Mouse (Mus musculus): ENCODE data around the gene Nemp2.

The Nemp2 gene

DNA sequence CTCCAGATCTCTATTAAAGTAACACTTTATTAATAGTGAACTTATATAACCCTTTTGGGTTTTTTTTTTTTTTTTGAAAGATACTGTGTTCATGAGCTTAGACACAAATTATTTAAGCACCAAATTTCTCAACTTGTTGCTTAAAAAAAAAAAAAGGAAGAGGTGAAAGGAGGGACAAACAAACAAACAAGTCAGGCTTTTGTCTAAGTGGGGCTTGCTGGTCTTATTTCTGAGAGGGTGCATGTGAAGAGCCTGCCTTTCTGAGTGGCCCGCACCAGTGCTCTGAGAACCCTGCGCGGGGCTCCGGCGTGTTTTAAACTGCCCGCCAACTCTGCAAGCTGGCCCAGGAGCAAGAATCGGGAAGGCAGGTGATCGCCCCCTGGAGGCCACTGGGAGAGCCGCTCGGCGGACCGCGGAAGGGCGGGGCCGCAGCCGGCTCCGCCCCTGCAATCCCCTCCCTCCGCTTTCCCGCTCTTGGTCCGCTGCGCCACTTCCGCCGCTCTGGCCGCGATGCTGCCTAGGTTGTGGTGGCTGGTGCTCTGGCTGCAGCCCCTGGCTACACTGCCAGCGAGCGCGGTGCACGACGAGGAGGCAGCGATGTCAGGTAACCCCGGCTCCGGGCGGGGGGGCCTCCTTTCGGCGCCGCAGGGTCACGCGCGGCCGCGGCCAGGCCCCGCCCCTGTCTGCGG, at the start of gene Nemp2:
Gene Nemp2, plus strand, starts transcription at position 456 of the 689 bp plus-strand sequence.
- peak; percentile 92 for DNase-seq

DNA sequence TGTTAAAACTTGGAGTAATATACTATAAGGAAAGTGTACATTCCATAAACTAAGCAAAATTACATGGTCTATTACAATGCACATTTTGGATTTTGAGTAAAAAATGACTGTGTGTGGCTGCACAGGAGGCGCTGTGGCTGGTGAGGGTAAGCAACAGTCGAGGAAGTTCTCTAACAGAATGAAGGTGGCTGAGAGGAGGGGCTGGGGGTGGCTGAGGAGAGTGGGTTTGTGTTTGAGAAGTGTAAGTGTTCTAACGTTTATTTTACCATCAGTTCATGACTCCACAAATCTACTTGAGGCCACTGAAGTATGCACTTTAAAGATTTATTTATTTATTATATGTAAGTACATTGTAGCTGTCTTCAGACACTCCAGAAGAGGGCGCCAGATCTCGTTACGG, 48.8 kb upstream of the Nemp2 start:
- no peak for DNase-seq

DNA sequence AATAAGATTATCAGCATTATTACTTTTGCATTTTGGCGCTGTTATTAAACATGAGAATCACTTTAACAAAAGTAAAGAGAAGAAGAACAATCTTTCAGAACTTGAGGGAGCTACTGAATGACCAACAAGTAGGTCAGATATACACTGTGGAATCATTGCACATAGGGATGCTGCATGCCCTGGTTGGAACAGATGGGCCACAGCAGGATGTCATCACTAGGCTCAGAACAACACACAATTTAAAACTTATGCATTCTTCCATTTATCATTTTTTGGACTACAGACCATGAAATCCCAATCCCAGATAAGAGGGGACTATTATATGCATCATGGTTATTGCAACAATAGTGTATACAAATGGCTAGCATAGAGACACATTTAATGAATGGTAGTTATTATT, 47.6 kb upstream of the Nemp2 start:
- peak; percentile 16 for DNase-seq

DNA sequence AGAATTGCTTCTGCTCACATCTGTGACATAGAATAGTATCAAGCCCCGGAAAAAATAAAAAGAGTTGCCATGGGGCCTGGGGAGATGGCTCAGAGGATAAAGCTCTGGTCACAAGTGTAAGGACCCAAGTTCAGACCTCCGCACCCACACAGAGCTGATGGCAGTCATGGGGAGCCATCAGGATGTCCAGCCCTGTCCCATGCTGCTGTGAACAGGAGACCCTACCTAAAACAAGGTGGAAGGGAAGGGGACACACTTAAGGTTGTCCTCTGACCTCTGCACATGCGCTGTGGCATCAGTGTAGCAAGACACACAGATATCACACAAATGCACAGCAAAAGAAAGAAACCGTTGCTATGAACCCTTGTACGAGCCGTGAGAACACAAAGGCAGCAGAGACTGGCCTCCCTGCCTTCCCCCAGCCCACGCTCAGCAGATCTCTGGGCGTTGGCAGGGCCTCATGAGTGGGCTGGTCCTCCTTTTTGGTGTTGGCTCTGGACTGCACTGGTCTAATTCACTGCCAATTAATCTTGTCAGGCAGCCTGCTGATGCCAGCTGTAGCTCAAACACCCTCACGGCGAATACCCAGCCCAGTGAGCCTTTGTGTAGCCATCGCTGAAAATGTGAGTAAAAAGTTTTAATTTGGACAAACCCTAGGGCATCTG, 33.4 kb upstream of the Nemp2 start:
- DNase-seq: peak; percentile 50

DNA sequence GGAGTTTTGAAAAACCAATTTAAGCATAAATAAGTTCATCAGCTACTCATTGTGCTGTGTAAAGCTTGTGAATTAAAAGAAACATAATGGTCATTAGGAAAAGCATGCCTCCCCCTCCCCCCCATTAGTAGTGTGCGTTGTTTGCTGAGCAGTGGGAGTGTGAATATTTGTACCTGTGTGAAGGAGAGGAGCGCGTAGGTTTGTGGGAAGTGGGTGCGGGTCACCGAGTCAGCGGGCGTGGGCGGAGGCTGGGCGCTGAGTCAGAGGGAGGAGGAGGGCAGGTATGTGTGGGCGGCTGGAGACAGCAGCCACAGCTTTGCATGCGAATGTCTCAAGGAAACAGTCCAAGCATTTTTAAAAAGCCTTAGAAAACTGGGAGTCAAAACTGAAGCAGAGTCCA, 32.7 kb upstream of the Nemp2 start:
- peak; percentile 30 for DNase-seq

DNA sequence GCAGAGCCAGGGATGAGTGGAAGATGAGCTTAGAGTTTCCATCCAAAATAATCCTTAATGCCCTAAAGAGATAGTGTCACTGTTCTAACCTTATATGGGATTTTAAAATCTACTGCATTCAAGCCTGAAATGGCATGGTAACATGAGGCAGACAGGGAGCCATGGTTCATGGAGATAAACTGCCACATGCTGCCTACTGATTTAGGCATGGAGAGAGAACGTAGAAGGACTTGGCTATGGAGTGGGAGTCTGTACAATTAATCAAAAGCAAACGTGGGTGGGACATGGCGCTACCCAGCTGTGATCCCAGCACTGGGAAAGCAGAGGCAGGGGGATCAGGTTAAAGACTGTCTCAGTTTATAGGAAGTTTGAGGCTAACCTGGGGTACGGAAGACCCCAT, 32.1 kb upstream of the Nemp2 start:
- no peak for DNase-seq

DNA sequence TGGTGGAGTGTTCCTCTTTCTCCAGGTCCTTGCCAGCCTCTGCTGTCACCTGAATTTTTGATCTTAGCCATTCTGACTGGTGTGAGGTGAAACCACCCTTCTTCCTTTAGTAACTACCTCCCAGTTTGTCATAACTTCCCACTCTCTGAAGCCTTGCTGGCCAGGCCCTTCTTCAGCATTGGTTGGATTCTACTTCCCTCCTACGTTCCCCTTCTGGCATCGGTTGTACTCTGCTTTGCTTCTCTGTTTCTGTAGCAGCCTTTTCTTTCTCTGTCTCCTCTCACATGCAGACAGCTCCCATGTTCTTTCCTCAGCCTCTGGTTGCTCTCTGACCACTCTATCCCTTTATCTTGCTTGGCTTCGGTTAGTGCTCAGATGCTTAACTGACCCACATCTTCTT, 29.0 kb upstream of the Nemp2 start:
- DNase-seq: no peak

DNA sequence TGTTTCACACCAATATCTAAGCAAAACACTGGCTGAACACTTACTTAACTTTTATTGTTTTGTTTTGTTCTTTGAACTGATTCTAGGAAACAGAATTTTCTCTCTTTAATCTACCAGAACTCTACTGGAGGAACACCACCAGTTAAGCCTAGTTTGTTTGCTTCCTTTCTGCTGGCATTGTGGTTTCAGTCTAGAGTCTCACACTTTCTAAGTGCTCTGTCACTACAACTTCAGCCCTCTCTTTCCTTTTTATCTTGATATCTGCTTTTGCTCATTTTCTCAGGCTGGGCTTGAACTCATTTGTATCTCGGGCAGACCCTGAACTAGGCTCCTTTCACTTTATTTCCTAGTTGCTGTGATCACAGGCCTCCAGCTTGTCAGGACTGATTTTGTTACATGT, 22.8 kb upstream of the Nemp2 start:
- DNase-seq: no peak

DNA sequence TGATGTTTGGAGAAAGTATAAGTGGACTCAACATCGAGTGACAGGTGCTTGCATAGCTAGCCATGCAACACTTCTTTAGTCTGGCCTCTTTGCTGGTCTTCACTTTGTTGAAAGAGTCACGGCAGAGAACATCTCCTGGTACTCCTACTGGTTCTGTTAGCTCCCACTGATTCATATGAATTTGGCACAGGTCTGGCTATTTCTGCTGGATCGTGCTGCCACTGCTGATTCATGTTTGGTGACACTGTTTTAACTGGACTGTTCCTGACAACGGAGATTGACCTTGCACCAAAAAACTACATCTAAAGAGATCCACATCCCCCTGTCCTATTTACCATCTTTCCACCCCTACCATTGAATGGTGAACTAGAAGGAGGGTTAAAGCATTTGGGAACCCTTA, 22.0 kb upstream of the Nemp2 start:
- no peak for DNase-seq

DNA sequence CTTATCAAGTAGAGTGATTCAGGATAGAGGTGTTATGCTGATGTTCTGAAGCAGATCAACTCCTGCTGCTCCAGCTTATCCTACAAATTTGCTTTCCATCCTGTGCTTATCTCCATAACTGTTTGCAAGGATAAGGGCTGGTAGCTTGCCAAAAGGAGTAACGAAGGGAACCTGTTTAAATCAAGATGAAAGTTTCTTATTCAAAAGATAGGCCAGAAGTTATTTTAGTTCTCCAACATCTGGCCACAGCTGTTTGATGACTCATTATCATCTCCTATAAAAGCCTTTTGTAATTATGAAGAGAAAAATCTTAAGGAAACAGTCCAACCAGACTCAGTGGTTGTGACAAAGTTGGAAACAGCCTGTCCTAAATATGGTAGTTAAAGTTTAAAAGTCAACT, 12.3 kb upstream of the Nemp2 start:
- no peak for DNase-seq

DNA sequence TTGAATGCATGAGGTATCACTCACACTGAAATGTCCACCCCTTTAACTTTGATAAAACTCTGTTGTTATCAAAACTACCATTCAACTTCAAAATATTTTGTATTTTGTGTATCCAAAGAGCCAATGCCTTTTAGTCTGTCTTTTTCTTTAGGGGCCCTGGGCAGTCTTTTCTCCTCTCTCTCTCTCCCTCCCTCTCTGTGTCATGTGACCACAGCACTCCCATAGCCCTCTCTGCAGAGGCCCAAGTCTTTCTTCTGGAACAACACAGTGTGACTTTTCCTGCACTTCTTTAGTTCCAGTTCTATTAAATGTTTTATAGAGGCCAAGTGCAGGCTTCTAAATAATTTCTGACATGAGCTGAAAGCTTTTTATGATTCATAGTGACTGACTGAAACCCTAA, 10.1 kb upstream of the Nemp2 start:
- DNase-seq: no peak

DNA sequence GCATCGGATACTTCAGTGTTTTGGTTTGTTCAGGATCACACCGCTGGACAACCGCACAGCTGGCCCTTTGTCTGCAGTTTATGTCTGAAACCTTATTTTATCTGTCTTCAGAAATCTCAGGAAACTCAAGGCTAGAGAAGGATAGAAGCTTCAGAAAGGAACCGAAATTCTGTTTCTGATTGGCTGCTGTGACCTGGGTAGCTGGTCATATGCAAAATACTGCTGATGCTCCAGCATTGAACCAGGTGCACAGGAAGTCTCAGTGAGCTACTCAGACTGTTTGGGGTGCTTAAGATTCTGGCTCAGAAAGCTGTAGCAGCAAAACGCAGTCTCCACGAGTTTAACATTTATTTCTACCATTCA, 415 bp downstream of the Nemp2 start:
- DNase-seq: no peak

DNA sequence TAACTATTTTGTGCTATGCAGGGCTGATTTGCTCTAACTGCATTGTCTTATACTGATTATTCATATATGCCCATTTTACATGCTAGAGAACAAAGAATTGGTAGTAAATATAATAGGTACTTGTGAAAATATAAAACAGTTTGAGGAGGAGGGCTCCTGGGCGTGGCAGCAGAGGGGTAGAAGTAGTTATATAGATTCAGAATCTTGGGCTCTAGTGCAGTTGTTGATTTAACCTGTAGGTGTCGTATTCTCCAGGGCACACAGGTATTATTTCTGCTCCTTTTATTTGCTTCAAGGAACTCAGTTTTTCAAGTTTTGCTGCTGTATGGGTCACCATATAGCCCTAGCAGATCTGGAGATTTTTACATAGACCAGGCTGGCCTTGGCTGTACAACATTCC, 1.1 kb downstream of the Nemp2 start:
- no peak for DNase-seq

DNA sequence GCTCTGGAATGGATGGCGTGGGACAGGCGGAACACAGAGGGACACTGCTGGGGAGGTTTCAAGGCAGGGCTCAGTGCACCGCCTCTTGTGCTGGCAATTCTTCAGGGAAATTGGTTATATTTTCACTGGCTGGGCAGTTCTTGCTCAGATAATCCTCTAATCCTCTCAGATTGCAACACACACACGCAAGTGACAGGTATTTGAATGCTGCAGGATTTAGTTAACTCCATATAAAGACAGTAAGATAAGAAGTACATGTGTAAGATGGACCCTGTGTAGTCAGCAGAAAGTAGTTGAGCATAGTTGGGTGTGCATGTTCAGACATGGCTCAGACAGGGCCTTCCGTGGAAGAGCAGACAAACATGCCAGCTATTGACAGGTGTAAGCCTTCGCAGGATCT, 3.7 kb downstream of the Nemp2 start:
- no peak for DNase-seq

DNA sequence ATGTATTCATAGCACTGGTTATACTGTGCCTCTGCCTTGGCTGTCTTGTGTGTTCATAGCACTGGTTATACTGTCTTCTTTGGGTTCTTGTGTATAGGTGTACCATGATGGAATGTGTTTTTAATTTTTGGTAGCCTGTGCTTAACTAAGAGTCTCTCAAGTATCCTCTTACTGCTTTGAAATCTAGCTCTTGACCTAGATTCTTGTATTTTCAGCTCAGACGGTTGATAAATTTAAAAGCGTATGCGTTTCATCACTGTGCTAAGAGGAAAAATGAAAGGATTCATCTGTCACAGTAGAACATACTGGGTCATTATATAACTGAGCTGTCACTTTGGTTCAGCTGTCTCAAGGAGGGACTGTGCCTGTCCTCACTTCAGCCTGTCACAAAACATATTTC, 5.4 kb downstream of the Nemp2 start:
- DNase-seq: no peak

DNA sequence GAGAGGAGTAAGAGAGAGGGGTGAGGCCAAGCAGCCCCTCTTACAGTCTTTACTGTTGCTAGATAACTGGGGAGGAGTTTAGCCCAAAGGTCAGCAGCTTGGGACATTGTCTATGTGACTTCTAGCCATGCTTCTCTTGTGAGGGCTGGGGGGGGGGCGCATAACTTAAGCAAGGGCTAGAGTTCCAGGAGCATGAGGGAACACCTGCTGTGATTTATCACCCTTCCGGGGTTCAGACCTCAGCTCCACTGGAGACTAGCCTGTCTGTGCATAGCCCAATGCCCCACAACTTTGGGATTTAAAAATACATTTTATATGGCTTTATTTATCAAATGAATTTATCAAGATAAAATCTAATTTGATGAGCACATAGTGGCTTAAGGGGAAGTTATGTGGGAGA, 7.6 kb downstream of the Nemp2 start:
- no peak for DNase-seq

DNA sequence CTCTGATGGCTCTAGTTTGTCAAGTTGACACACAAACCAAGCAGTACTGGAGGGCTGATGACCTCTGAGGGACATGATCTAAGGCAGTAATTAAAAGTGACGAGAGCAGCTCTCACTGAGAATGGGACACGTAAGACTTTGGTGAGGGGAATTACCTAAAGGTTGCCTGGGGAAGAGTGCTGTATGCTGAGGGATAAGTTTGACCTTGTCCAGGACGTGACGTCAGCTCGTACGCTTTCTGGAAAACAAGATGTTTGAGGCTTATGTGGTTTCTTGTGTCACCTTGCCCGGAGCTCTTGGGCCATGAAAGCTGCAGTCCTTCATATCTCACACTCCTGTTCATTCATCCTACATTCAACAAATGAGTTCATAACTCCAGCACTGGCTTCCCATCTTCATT, 8.6 kb downstream of the Nemp2 start:
- no peak for DNase-seq

DNA sequence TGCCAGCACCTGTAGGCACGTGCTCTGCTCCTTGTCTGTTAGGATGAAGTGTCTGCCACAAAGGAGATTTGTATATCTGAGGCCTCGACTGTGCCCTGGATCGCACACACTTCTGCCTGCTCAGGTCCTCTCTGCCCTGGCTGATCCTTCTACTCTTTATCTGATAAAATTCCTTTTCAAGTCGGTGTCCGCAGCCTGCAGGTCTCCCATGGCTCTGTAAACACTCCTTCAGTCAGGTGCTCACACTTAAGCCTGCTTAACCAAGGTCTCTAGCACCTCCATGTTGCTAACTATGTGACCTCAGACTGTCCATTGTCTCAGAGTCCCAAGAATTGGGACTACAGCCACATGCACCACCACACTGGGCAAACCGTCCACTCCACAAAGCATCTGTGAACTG, 9.8 kb downstream of the Nemp2 start:
- DNase-seq: no peak

DNA sequence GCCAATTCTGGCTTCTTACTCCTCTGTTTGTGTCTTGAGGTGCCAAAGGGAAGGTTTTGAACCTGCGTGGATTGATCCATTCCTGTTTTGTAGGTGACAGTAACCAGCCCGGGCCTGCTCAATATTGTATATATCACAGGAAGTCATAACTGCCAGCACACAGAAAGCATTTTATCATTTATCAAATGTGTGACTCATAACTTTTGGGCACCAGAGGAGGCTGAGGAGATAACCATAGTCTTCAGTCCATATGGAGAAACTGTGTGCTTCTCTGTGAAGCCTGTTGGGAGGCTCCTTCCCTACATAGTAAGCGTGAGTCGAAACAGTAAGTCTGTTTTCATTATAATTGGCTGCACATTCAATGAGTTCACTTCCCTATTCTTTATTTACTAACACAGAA, 10.2 kb downstream of the Nemp2 start:
- no peak for DNase-seq

DNA sequence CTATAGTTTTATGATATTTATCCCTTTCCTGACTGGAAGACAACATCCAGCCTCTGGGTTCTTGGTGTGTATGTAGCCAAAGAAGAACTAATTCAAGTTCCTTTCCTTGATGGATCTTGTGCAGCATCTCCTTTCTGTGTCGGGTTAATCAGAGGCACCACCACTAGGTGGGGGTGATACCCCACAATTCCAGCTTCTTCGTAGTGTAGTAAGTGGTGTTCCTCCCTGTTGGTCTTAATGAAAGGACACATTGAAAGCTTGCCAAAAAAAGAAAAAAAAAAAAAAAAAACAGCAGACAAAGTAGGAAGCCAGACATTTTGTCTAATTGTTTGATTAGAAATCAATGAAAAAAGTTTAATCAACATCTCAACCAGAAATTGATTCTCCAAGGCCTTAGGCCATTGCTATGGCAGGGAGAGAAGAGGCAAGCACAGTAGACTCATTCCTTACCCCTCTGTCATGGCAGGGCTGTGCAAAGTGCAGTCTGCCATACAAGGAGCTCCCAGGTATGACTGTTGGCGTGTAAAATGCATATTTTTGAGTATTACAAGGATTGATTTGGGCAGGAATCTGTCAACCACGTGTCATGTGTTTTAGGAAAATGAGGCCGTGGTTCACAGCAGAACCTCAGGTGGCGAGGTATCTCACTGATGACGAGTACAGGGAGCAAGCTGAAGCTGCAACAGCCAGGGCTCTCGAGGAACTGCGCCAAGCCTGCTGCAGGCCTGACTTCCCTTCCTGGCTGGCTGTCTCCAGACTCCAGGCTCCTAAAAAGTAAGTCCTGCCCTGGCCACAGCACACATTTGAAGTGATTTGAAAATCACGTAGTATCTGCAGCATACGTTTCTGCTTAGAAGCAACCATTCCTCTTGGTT, 17.9 kb downstream of the Nemp2 start:
- peak; percentile 73 for DNase-seq

DNA sequence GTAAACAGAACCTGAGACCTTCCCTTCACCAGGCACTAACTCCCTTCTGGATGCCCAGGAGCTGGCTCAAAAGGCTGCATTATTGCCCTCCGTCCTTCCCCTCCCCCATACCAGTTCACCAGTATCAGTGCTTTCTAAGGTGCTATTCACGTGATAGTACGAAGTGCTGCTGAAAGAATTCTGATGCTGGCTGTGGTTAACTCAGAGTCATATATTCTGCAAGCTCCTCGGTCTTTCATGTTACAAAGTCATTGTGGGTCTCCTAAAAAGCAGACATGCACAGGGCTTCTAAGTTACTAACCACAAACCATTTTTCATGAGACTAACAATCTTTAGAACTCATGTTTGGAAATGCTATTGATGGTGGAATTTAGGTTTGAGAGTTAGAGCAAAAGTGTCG, 19.6 kb downstream of the Nemp2 start:
- DNase-seq: no peak

DNA sequence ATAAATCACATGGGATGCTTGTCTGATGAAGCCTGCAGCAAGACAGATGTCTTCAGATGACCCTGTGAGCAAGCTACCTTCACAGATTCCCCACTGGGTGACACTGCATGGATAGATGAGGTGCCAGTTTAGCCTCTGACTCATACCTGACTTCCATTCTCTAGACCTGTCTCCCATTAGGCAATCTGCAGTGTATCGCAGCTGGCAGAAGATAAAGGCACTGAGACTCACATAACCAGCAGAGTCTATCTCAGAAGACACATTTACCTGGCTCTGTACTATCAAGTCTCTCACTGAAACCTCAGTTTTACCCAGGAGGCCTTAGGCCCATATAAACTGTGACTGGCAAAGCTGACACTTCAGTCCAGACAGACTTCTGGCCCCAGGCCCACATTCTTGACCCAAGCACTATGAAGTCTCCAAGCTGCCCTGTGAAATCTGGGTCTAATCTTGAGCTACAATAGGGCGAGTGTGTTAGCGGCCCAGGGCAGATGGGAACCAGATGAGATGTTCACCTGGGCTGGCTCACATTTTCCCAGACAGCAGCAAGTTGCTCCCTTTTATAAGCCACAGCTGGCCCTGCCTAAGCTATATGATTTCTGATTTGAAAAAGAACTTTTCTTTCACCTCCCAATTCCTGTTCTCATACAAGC, 22.2 kb downstream of the Nemp2 start:
- no peak for DNase-seq

DNA sequence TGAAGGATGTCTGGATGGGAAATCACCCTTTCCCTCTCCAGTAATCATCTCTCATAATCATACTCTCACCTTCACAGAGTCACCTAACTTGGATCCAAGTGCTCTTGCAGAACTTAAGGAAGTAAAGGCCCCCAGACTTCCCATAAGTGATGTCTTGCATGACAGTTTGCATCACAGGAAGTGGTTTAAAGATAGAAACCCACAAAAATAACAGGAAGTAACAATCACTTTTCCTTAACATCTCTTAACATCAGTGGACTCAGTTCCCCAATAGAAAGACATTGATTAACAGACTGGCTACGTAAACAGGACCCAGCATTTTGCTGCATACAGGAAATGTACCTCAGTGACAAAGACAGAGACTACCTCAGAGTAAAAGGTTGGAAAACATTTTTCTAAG, 22.9 kb downstream of the Nemp2 start:
- DNase-seq: no peak

DNA sequence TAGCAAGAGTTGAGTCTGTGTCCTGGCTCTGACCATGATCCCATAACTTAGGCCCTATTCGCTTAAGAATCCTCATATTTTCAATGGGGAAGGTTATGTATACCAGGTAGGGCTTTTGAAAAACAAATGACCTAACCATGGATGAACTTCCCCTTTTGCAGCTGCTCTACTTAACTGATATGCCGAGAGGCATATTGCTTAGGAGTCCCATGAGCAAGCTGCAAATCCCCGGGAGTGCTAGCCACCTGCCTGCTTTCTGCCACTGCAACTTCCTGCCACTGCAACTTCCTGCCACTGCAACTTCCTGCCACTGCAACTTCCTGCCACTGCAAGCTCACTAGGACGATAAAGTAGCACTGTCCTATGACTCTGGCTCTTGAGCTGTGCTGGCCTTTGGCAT, 24.6 kb downstream of the Nemp2 start:
- DNase-seq: no peak

Data from cerebellum, adult 11 months (tissue).